Mouse (Mus musculus): ENCODE data around the gene Pdcd1. TPM values are rescaled to one million over a fixed set of nuclear protein-coding genes. Genes with fewer than 3 reads are reported as not detected.
A peak's percentile ranks its signal among the peaks of the same experiment; 100 is the strongest.
"Not testable (repeated sequence)": the region's sequence is repeated elsewhere in the genome, so short reads cannot be mapped to it uniquely, and the experiment has no call there.

Gene Pdcd1
- 0.14 TPM in 1 of 2 replicates, not detected in the other for polyA plus RNA-seq (2016; fragmentation: Nextera tagmentation; extraction: Ambion mirVana)

DNA sequence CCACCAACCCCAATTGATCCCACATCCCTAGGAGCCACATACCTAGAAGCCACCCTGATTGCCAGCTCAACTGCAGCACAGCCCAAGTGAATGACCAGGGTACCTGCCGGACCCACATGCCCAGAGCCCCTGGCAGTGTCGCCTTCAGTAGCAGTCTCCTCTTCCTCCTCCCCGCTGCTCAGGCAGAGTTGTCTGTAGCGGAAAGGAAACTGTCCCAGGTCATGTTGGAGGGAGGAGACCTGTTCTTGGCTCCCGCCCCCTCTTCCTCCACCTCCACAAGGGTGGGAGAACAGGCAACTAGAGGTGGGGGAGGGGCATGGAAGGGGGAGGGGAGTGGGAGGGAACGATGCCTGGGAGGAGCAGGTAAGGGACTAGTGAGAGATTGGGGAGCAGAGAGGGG, at the start of gene Pdcd1:
Pdcd1 (minus strand) TSS at position 181 of the 400 bp plus-strand sequence.
- no peak within 1 kb of the TSS for H3K4me3 ChIP-seq
- H3K4me1 ChIP-seq = no peaks in the 10 kb centered on the region
- DNase-seq (ENCODE audit: low spot score) = peak; percentile 10
- H3K27me3 ChIP-seq (ENCODE audit: low read depth, poor library complexity, severe bottlenecking) = no peaks in the 10 kb centered on the region
- no peak within 1 kb of the TSS for H3K27ac ChIP-seq (replicated peaks)
- H3K36me3 ChIP-seq = no peaks in the 10 kb centered on the region
- H3K9me3 ChIP-seq (replicated peaks) = no peaks in the 10 kb centered on the region
- 62% methylated on average over 6 of the region's 6 CpGs for WGBS

DNA sequence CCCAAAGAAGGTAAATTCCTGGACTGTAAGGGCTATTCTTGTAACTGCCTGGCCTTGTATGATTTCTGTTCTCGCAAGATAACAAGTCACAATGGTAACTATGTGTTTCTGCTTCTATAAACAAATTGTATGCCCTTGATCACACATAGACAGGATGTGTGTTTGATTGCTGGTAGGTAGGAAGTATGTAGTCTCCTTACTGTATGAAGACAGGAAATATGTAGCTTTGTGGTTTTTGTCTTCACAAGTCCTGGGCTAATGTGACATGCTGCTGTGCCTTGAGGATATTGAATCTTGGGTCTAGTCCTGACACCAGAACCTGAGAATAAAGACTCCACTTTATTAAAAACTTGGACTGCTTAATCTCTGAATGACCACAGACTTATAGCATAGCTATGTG, 39.4 kb upstream of the Pdcd1 start:
- no peak for DNase-seq (ENCODE audit: low spot score)
- 90% methylated on average over 1 of the region's 1 CpGs for WGBS

DNA sequence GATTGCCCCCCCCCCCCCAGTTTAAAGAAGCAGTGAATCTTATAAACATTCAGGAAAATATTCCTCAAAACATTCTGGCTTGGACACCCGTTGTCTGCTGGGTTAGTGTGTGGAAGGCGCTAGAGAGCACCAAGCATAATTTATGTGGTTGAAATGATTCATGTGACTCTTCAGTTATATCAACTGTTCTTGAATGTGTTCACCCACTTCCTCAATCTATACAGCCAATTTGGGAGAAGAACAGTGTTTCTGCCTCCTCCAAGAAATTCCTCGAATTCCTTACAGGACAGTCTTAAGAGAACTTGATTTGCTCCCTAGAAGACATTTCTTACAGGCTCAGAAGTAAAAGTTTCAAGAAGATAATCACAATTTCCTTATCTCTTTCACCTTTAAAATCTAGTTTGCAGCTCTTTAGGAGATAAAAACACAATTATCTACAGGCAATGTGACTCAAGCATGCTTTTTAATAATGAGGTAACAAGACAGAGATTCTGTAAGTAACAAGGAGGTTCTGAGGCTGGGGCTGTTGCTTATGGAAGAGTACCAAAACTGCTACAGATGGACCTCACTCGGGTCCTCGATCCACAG, 34.1 kb upstream of the Pdcd1 start:
- Histone ChIP-seq H3K4me1 (no peaks in the 10 kb centered on the region), H3K27ac (replicated peaks) (no peak overlapping the region), H3K9me3 (replicated peaks) (no peaks in the 10 kb centered on the region), H3K4me3 (no peak overlapping the region), H3K36me3 (no peaks in the 10 kb centered on the region), H3K27me3 (ENCODE audit: low read depth, poor library complexity, severe bottlenecking) (no peaks in the 10 kb centered on the region)
- WGBS = 93% methylated on average over 5 of the region's 5 CpGs
- no peak for DNase-seq (ENCODE audit: low spot score)

More for the DNA sequence above, 39.4 kb upstream of the Pdcd1 start:
- Histone ChIP-seq H3K36me3 (no peaks in the 10 kb centered on the region), H3K4me3 (no peak overlapping the region), H3K27ac (replicated peaks) (no peak overlapping the region), H3K4me1 (no peaks in the 10 kb centered on the region), H3K27me3 (ENCODE audit: low read depth, poor library complexity, severe bottlenecking) (no peaks in the 10 kb centered on the region), H3K9me3 (replicated peaks) (no peaks in the 10 kb centered on the region)

DNA sequence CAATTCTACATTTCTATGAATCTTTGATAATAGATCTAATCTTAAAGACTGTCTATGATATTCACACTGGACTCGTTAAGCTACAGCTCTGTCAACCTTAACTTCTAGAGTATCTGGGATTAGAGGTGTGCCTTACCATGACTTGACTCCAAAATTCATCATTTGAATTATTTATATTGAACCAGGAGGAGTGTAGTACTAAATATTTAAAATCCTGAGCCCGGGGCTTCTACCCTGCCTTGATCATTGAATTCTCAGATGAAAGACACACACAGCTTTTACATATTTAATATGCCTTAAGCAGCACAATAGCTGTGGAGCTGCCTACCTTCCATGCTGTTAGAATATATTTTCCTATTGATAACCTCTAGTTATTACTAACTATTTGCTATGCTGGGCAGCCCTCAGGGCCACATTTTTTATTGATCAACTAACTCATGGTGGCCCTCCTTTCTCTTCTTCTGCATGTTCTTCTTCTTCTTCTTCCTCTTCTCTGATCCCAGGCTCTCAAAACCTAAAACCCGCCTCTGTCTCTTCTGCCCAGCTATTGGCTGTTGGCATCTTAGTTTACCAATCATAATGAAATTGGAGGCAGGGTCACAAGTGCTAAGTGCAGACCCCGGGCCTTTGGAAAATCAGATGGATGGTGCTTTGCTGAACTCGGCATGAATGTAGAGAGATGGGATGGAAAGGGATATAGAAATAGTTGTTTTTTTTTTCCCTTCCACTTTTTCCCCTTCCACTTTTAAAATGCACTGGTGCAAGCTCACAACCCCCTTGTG, 33.2 kb upstream of the Pdcd1 start:
- no peak for DNase-seq (ENCODE audit: low spot score)
- 86% methylated on average over 5 of the region's 5 CpGs for WGBS

DNA sequence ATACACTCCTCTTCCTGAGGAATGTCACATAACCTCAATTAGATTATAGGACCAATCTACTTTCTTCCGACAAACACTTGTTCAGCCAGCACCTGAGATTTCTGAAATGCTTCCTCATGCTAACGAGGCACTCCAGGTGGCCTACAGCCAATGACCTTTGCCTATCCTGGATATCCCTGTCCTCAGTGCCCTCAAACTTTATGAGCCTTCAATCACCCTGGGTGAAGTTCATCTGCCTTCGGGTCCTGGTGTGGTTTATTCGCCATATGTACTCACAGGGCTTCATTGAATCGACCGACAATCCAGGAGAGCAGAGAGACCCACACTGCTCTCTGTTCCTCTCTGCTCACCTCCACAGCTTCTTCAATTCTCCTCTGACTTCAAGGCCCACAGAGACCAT, 29.4 kb upstream of the Pdcd1 start:
- Histone ChIP-seq H3K27me3 (ENCODE audit: low read depth, poor library complexity, severe bottlenecking) (peaks cover 8% of the 10 kb centered on the region; the same call in 1 of the 2 replicates), H3K36me3 (no peaks in the 10 kb centered on the region), H3K4me1 (no peaks in the 10 kb centered on the region), H3K4me3 (no peak overlapping the region), H3K9me3 (replicated peaks) (no peaks in the 10 kb centered on the region), H3K27ac (replicated peaks) (no peak overlapping the region)
- DNase-seq (ENCODE audit: low spot score) = no peak
- 89% methylated on average over 6 of the region's 6 CpGs for WGBS

More for the DNA sequence above, 33.2 kb upstream of the Pdcd1 start:
- Histone ChIP-seq H3K4me1 (no peaks in the 10 kb centered on the region), H3K36me3 (no peaks in the 10 kb centered on the region), H3K27ac (replicated peaks) (no peak overlapping the region), H3K4me3 (no peak overlapping the region), H3K9me3 (replicated peaks) (no peaks in the 10 kb centered on the region), H3K27me3 (ENCODE audit: low read depth, poor library complexity, severe bottlenecking) (0 out of 2 replicates have a peak, but pooled peaks cover under 1% of the 10 kb centered on the region)

DNA sequence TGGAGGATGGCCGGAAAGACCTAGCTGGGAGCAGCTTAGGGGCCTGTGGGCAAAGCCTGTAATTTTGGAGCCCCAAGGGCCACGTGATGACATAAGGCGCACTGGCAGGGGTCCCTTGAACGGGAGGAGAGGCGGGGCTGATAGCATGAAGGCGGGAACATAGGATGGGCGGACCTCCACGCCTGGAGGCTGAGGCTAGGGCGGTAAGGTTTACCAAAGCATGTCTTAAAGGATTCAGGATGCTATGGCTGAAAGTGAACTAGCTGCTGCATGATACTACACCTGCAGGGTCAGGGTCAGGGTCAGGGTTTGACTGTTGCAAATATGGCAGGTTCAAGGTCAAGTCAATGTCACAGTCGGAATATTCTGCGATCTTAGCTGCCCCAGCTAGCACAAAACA, 28.8 kb upstream of the Pdcd1 start:
- WGBS = 62% methylated on average over 11 of the region's 11 CpGs
- Histone ChIP-seq H3K9me3 (replicated peaks) (no peaks in the 10 kb centered on the region), H3K27me3 (ENCODE audit: low read depth, poor library complexity, severe bottlenecking) (peaks cover 8% of the 10 kb centered on the region; the same call in 1 of the 2 replicates), H3K27ac (replicated peaks) (no peak overlapping the region), H3K4me3 (no peak overlapping the region), H3K36me3 (no peaks in the 10 kb centered on the region), H3K4me1 (no peaks in the 10 kb centered on the region)
- DNase-seq (ENCODE audit: low spot score) = no peak

DNA sequence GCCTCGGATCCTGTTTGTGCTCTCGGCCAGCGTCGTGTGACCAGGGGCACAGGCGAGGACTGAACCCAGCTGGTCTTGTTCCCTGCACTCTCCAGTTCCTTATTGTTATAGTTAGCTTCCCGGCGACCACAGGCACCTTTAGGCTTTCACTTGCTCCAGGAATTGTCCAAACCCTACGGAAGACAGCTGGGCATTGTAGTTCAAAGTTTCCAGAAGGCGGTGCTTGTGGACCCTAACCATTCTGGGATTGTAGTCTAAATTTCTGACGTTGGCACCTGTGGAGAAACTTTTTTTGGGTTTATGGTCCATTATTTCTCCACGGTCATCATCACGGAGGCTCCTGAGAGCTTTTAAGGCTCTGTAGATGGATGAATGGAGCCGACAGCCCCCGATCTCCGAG, 28.4 kb upstream of the Pdcd1 start:
- Histone ChIP-seq H3K27ac (replicated peaks) (no peak overlapping the region), H3K4me1 (no peaks in the 10 kb centered on the region), H3K9me3 (replicated peaks) (no peaks in the 10 kb centered on the region), H3K36me3 (no peaks in the 10 kb centered on the region), H3K4me3 (no peak overlapping the region), H3K27me3 (ENCODE audit: low read depth, poor library complexity, severe bottlenecking) (peaks cover 8% of the 10 kb centered on the region; the same call in 1 of the 2 replicates)
- 57% methylated on average over 15 of the region's 15 CpGs for WGBS
- DNase-seq (ENCODE audit: low spot score) = no peak

DNA sequence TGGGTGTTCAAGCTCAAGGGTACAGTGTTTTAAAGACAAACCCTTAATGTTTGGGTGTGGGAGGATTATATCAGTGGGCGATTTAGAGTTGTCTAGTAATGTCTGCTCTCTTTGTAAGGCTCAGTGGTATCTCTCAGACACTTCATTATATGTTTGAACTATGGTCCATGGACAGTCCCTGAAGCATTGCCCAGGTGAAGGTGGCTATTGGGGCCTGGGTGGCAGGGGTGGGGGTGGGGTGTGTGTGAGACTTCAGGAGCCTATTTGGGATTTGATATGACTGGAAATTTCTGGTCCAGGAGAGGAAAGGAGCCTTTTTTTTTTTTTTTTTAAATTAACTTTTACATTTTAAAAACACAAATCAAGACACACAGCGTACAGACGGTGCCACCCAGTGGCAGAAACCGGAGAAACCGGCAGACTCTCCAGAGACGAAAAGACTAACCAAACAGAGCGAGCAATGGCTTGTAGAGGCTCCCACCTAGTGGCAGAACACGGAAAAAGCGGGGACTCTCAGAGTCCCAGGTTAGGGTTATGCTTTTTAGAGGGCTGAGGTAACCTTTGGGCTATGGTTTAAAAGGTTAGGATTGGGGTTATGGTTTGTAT, 26.6 kb upstream of the Pdcd1 start:
- DNase-seq (ENCODE audit: low spot score) = peak; percentile 75
- Histone ChIP-seq H3K27ac (replicated peaks) (no peak overlapping the region), H3K9me3 (replicated peaks) (no peaks in the 10 kb centered on the region), H3K36me3 (no peaks in the 10 kb centered on the region), H3K4me1 (no peaks in the 10 kb centered on the region), H3K4me3 (no peak overlapping the region), H3K27me3 (ENCODE audit: low read depth, poor library complexity, severe bottlenecking) (peaks cover 8% of the 10 kb centered on the region; the same call in 1 of the 2 replicates)
- WGBS = 7% methylated on average over 9 of the region's 9 CpGs

DNA sequence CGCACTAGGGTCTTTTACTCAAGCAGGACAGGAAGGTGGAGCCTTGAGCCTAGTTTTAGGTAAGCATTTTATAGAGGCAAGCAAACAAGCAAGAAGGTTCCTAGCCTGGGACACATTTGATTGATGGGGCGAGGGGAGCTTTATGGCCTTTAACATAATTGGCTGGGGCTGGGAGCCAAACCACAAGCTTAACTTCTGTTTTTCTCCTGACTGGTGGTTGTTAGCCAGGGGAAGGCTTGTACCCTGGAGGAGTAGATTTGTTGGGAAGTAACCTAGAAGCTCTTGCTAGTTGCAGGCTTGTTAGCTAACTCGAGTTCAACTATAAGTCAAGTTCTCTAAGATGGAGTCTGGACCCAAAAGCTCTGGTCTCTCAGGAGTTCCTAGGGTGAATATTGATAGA, 26.0 kb upstream of the Pdcd1 start:
- H3K4me3 ChIP-seq = no peak overlapping the region
- H3K4me1 ChIP-seq = no peaks in the 10 kb centered on the region
- no peak for DNase-seq (ENCODE audit: low spot score)
- WGBS = 84% methylated on average over 3 of the region's 3 CpGs
- H3K27me3 ChIP-seq (ENCODE audit: low read depth, poor library complexity, severe bottlenecking) = peaks cover 8% of the 10 kb centered on the region; the same call in 1 of the 2 replicates
- no peak overlapping the region for H3K27ac ChIP-seq (replicated peaks)
- H3K9me3 ChIP-seq (replicated peaks) = no peaks in the 10 kb centered on the region
- H3K36me3 ChIP-seq = no peaks in the 10 kb centered on the region

DNA sequence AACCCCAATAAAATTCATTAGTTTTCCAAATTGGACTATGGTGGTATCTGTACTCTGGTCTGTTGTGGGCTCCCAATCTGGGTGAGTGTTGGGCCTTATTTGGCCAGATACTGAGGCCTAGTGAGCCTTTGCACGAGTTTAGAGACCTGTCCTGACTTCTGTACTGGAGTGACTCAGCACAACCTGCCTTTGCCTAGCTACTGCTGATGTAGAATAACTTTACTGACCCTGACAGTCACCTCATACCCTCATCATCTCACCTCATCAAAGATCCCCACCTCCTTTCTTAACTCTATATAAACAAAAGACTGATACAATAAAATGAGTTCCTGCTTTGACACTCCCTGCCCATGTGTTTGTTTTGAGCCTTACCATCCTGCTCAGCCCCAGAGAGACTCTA, 24.3 kb upstream of the Pdcd1 start:
- 47% methylated on average over 1 of the region's 1 CpGs for WGBS
- H3K4me1 ChIP-seq = no peaks in the 10 kb centered on the region
- DNase-seq (ENCODE audit: low spot score) = no peak
- H3K4me3 ChIP-seq = no peak overlapping the region
- no peak overlapping the region for H3K27ac ChIP-seq (replicated peaks)
- H3K27me3 ChIP-seq (ENCODE audit: low read depth, poor library complexity, severe bottlenecking) = peaks cover 8% of the 10 kb centered on the region; the same call in 1 of the 2 replicates
- H3K9me3 ChIP-seq (replicated peaks) = no peaks in the 10 kb centered on the region
- H3K36me3 ChIP-seq = no peaks in the 10 kb centered on the region

DNA sequence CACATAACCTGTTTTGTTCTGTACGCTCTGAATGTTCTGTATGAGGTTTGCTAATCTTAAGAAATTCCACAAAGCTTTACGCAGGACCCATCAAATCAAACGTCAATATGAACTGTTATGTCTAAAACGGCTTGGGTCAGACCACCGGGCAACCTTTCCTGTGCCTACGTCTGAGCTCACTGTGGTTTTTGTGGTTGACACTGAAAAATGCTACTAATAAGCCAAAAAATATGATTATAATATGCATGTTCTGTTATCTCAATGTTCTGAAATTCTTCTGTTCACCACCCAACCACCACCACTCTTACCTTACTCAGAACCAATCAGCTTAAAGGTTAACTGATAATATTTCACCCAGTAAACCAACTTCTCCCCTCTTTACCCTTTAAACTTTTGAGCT, 22.4 kb upstream of the Pdcd1 start:
- no peak overlapping the region for H3K27ac ChIP-seq (replicated peaks)
- no peak for DNase-seq (ENCODE audit: low spot score)
- WGBS = 92% methylated on average over 6 of the region's 6 CpGs
- H3K4me3 ChIP-seq = no peak overlapping the region
- no peaks in the 10 kb centered on the region for H3K36me3 ChIP-seq
- peaks cover under 1% of the 10 kb centered on the region; the same call in 1 of the 2 replicates for H3K27me3 ChIP-seq (ENCODE audit: low read depth, poor library complexity, severe bottlenecking)
- H3K4me1 ChIP-seq = no peaks in the 10 kb centered on the region
- no peaks in the 10 kb centered on the region for H3K9me3 ChIP-seq (replicated peaks)

DNA sequence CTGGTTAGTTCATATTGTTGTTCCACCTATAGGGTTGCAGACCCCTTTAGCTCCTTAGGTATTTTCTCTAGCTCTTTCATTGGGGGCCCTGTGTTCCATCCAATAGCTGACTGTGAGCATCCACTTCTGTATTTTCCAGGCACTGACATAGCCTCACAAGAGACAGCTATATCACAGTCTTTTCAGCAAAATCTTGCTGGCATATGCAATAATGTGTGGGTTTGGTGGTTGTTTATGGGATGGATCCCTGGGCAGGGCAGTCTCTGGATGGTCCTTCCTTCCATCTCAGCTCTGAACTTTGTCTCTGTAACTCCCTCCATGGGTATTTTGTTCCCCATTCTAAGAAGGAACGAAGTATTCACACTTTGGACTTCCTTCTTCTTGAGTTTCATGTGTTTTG, 5.9 kb upstream of the Pdcd1 start:
- 81% methylated on average over 1 of the region's 1 CpGs for WGBS
- H3K4me1 ChIP-seq; H3K36me3 ChIP-seq; H3K27ac ChIP-seq (replicated peaks); DNase-seq (ENCODE audit: low spot score); H3K4me3 ChIP-seq; H3K9me3 ChIP-seq (replicated peaks); H3K27me3 ChIP-seq (ENCODE audit: low read depth, poor library complexity, severe bottlenecking): not testable (repeated sequence)

DNA sequence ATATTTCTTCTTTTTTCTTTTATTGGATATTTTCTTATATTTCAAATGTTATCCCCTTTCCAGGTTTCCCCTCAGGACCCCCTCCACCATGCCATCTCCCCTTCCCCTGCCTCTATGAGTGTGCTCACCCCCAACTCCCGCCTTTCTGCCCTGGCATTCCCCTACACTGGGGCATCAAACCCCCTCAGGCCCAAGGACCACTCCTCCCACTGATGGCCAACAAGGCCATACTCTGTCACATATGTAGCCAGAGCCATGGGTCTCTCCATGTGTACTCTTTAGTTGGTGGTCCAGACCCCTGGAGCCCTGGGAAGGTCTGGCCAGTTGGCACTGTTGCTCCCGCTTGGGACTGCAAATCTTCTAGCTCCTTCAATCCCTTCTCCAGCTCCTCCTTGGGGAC, 5.0 kb upstream of the Pdcd1 start:
- H3K4me3 ChIP-seq = no peak overlapping the region
- H3K4me1 ChIP-seq = no peaks in the 10 kb centered on the region
- 90% methylated on average over 2 of the region's 2 CpGs for WGBS
- H3K9me3 ChIP-seq (replicated peaks) = no peaks in the 10 kb centered on the region
- H3K27ac ChIP-seq (replicated peaks) = no peak overlapping the region
- H3K36me3 ChIP-seq = no peaks in the 10 kb centered on the region
- DNase-seq (ENCODE audit: low spot score) = peak; percentile 6
- no peaks in the 10 kb centered on the region for H3K27me3 ChIP-seq (ENCODE audit: low read depth, poor library complexity, severe bottlenecking)

All from midbrain, embryonic 10.5 days (tissue).